In genomic region chr11:80845486-80845885, GRCm38 (mm10) we compare ENCODE assay signal across 17 mouse cellular contexts. TPM values are rescaled to one million over a fixed set of nuclear protein-coding genes. Genes with fewer than 3 reads are reported as not detected.
"Had no signal": no experiment of that assay in that cellular context is flagged by ENCODE, and none has a peak within 500 bp of the region (broad histone marks: within the 10 kb centered on the region; RNA-seq: fewer than 3 reads in every experiment).

No protein-coding gene starts in this region.

- H3K27me3 ChIP-seq: midbrain, embryonic 12.5 days had no signal

- ATAC-seq: inflammation-experienced regulatory T-cells, adult 6 months; intestine, postnatal 0 days; liver, embryonic 12.5 days; midbrain, embryonic 16.5 days had no signal

- DNase-seq: kidney, adult 8-10 months; kidney, postnatal 25 days; layer of hippocampus, adult 9-11 months; left cerebral cortex, postnatal 4 days; thymus, postnatal 14 days had no signal

- H3K9ac ChIP-seq: liver, embryonic 12.5 days; midbrain, embryonic 12.5 days had no signal

- H3K4me1 ChIP-seq: liver, embryonic 12.5 days; midbrain, embryonic 12.5 days had no signal

- H3K9me3 ChIP-seq: liver, embryonic 12.5 days; midbrain, embryonic 12.5 days had no signal

- H3K4me2 ChIP-seq: liver, embryonic 12.5 days; midbrain, embryonic 12.5 days had no signal

- H3K4me3 ChIP-seq: liver, embryonic 12.5 days; midbrain, embryonic 12.5 days had no signal

- H3K27ac ChIP-seq: liver, embryonic 12.5 days; midbrain, embryonic 12.5 days; stomach, postnatal 0 days had no signal

- H3K36me3 ChIP-seq: liver, embryonic 12.5 days; midbrain, embryonic 12.5 days had no signal

RNA-seq across cellular contexts. Expression of gene Spaca3, which starts 12.7 kb away (rescaled TPM):
- total RNA-seq: layer of hippocampus, adult 18-20 months; left cerebral cortex, postnatal 4 days; megakaryocyte-erythroid progenitor cell, adult 5-6 weeks had no signal
- polyA plus RNA-seq: inflammation-experienced regulatory T-cells, adult 6 months; intestine, postnatal 0 days; kidney, embryonic 16.5 days; limb, embryonic 14.5 days; liver, embryonic 12.5 days; liver, embryonic 16.5 days; midbrain, embryonic 12.5 days; midbrain, embryonic 16.5 days; neural tube, embryonic 14.5 days had no signal
